Mouse (Mus musculus) embryo, embryonic 10.5 days (tissue): ENCODE results near the gene Pzp.

Experiments used
- DNase-seq: peaks from one replicate; pipeline ENCODE4 v3.0.0-alpha.2; 2015; ENCODE audit warnings: low spot score

Gene Pzp

DNA sequence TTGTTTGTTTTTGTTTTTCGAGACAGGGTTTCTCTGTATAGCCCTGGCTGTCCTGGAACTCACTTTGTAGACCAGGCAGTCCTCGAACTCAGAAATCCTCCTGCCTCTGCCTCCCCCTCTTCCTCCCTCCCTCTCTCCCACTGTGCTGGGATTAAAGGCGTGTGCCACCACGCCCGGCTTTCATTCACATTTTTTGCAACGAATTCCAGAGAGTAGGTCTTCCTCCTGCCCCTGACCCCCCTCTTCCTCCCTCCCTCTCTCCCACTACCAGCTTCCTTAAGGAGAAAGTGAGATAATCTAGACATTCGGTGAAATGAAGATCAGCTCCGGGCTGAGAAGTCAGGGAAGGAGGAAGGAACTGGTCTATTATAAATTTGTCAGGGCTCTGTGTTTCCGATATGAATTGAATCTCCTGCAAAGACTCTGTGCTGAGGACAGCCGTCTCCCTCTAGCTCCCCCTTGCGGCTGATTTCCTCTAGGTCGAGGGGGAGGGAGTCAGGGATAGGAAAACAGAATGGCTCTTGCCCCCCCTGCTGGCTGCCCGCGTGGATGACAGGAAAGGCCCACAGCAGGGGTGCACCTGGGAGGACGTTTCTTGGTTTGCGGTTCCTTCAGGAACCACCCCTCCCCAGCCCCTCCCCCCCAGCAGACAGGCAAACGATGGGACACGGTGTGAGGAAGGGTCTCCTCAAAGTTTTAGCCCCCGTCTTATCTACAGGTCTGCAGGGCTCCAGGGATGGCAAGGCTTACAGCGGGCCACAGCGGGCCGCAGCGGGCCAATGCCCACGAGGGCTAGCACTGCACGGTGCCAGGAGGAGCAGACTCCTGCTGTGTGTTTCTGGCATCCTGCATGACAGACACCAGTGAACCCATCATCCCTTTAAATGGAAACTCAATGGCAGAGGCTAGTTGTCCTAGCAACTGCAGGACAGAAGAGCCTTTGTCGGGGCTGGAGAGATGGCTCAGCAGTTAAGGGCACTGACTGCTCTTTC is 46.8 kb downstream of the Pzp start:
- DNase-seq: peak; percentile 96

DNA sequence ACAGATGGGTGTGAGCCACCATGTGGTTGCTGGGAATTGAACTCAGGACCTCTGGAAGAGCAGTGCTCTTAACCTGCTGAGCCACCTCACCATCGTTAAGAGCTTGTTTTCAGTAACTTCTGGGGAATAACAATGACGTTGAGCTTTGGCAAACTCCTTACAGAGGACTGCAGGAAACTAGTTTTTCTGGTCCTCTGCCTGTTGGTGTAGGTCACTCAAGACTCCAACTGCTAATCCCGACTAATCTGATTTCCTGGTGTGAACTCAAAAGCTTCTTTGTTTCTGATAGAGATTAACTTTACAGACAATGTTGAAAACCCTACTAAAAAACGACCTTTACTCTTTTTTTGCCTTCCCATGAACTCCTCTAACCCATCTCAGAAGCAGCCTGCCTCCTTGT is 49.0 kb downstream of the Pzp start:
- DNase-seq: no peak

DNA sequence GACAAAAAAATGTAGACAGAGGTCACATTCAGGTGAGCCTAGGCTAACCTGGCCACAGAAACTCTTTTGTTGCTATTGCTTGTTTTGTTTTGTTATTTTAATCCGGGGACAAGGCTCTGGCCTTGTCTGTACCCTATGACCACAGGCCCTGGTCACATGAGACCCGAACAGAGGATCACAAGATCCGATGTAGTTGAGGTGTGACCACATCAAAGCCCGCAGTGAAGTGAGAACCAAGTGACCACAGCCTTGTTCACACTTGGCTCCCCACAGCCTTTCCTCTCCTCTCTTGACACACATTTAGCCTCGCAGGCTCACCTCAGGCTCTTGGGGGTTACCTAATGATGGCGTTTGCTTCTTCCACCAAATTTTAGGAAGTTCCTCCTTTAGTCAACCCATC is 52.4 kb downstream of the Pzp start:
- no peak for DNase-seq

DNA sequence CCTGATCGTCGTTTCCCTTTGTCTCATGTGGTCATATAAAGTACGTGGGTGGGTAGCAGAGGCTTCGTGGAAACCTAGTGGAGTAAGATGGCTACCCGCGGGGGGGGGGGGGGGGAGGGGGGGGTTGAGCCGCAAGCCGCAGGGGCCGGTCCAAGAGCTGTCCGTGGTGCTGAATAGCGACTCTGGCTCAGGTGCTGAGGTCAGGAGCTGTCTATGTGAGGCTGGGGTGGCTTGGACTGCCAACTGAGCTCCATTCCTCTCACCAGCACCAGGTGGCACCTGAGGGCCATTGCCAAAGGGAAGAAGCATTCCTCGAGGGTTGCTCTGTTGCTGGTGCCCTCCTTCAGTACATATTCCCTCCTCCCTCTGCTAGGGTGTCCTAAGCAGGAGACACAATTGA is 57.1 kb downstream of the Pzp start:
- DNase-seq: peak; percentile 69

DNA sequence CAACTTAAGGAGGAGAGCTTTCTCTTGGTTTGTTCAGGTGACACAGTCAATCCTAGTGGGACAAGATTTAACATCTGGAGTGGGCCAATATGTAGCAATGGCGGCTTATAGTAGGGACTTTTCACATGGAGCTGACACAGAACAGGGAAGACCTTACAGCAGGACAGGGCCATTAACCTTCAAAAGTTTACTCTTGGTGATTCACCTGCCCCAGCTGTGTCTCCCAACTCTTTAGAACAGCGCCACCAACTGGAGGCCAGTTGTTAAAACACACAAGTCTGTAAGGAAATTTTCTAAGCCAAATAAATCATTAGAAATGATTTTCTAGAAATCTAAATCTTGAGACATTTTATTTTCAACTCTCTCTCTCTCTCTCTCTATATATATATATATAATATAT is 59.2 kb downstream of the Pzp start:
- DNase-seq: no peak

DNA sequence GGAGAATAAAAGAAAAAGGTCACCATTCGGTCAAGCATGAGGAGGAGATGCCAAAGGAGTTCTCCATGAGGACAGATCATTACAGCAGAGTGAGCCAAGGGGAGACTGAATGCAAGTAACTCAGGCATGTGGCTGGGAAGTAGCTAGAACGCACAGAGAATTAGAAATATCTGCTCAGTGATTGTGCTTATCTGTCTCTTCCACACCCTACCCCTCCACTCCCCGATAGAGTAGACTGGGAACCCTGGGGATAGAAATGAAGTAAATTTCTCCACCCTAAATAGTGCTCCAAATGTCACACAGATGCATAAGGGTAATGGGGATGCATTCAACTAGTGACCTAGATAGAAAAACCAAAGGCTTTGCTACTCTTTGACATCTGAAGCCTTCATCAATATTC is 60.0 kb downstream of the Pzp start:
- no peak for DNase-seq

DNA sequence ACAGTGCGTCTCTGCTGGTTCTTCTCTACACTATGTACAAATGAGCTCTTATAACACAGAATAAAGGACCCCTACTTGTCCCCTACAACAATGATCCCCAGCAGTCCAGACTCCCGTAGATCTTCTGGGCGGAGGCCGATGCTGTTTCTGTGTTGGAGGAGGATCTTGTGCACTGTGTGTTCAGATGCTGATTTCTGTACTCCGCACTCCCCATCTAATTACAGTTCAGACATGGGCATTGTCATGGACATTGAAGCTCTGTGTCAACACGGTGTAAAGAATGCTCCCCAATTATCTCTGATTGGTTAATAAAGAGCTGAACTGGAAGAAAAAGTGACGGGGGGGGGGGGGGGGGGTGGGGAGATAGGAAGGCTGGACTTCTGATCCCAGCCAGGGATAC is 60.5 kb downstream of the Pzp start:
- DNase-seq: no peak

DNA sequence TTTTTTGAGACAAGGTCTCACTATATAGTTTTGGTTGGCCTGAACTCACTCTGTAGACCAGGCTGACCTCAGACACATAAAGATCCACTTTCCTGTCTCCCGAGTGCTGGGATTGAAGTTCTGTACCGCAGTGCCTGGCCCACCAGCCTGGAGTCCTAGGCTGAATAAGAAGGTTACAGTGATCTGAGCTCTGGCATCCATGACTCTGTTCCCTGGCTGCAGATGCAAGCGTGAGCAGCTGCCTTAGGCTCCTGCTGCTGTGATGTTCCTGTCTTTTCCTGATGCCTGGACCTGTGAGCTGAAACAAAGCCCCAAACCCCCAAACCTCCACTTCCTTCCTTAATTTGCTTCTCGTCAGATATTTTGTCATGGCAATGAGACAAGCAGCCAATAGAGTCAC is 61.5 kb downstream of the Pzp start:
- no peak for DNase-seq

DNA sequence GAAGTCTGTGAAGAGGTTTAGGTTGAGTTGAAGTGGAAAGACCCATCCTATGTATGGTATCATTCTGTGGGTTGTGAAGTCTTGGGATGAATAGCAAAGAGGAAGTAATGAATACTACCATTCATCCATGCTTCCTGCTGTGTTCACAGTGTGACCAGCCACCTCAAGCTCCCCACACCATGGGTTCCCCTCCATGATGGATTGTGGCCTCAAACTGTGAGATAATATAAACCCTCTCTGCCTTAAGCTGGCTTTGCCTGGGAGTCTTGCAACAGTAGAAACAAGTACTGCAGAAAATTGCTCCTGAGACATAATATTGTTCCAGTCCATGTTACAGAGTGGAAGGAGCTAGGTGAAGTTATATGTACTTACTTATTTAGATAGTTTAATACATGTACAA is 64.9 kb downstream of the Pzp start:
- no peak for DNase-seq

DNA sequence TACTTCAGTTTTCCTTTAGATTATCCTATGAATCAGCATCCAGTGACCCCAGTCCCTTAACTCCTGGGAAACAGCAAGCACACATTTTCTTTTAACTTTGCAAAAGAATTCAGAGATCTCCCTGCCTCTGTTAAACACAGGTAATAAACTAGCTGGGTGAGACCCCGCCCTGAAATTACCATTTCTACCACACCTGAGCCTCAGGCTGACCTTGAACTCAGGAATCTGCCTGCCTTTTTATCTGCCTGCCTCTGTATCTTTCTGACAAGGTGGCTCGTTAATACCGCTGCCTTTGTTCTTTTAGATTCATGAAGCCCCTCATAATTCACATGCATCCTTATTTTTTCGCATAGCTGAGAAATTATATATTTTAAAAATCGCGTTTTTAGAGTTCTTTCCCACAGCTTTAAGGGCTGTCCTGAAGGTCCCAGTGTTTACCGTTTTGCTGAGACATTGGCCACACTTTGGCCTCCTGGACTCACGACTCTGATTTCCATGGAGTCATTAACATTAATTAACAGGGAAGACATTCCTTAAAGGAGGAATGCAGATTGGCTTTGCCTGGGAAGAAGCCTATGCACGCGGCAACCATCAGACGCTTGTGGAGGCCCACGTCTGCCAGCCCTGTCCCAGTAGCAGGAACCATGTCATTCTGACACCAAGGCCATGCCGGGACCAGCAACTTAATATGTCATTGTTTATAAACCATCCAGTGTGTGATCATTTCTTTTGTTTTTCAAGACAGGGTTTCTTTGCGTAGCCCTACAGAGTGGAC is 65.6 kb downstream of the Pzp start:
- DNase-seq: no peak

DNA sequence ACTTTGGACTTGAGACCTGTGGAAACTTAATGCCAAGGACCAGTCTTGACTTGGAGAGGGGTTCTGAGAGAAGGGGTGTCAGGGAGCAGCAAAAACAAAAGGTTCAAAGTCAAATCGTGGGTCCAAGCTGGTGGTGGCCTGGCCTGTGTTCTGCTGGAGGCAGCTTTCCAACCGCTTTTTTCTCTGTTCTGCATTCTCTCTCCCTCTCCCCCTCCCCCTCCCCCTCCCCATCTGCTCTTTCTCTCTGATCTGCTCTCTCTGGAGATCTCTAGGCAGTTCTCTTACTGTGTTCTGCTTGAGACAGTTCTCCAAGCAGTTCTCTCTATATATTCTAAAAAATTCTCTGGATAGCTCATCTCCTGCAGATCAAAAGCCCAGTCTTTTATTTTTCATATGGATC is 66.2 kb downstream of the Pzp start:
- no peak for DNase-seq

DNA sequence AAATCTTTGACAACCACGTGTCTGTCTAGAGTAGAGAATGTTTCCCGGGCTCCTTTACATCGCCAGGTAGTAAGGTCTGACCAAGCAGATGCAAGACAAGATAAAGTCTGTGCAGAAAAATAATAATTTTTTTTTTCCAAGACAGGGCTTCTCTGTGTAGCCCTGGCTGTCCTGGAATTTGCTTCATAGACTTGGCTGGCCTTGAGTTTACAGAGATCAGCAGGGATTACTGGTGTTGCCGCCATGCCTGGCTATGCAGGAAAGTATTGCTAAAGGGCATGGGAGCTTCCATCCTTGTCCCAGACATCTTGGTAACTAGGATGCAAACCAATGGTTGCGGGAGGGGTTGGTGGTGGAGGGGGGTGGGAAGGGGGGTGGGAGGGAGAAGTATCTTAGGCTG is 69.3 kb downstream of the Pzp start:
- no peak for DNase-seq

DNA sequence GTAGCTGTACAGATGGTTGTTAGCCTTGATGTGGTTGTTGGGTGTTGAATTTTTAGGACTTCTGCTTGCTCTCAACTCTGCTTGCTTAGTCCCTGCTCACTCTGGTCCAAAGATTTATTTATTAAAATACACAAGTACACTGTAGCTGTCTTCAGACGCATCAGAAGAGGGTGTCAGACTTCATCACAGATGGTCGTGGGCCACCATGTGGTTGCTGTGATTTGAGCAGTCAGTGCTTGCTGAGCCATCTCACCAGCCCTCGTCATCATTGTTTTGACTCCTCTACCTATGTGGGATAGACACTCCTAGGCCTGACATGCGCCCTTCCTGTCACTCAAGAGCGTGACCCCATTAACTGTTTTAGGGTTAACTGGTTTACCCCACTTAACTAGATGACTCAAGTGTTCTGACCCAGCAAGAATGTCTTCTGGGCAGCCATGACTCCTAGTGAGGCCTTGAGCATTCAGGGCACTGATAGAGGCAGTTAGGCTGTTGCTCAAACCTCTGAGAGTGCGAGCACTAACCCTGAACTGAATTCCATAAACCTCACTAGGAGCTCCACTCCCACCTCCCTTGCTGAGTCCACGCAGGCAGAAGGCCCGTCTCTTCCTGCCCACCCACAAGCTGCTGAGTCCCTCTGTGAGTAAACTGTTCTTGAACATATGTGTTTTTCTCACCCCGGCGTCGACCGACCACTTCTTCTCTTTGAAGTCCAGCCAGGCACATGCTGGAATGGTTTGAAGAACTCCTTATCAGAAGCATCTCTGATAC is 70.5 kb downstream of the Pzp start:
- DNase-seq: no peak

DNA sequence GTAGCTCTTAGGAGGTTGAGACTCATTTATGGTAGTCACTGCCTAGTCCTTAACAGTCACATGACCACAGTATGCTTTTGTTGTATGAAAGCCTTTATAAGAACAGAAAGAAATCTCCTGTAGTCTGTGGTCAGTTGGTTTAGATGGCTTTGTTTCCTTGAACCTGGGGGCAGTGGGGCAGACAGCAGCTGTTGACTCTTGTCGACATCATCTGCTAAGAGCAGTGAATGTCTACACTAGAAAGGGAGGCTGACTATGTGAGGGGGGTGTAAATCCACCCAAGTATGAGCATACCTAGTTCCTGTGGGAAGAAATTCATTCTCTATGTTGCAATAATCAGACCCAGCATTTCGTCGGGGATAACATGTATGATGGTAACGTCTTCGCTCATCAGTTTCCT is 79.5 kb downstream of the Pzp start:
- DNase-seq: no peak

DNA sequence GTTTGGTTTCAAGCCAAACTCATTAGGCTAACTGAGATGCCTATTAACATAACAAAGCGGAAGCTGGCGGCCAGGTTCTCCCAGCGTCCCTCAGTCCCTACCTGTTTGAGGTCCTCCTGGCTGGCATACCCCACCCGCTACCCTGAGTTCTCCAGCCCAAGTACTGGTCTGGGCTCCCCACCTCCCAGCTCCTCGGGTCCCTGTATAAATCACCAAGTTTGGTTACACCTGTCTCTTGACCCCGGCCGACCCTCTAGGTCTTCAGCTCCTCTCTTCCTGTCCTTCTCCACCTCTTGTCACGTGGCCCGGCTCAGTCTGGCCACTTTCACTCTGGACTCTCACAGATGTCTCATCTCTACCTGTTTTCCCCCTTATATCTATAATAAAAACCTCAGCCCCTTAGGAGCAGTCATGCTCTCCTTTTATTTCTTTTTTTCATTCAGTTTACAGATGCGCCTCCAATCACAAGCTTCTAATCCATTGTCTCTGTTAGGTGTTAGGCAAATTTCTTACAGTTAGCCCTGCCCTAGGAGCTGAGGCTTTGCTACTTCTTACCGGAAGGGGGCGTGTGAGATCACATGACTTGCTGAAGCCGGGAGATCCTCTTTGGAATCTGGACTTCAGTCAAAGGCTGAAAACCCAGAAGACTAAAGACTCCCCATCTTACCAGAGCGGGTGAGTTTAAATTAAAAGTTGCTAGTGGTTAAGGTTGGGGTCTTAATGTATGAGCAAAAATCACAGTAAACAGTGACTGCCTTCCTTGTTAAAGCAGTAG is 80.6 kb downstream of the Pzp start:
- peak; percentile 79 for DNase-seq

DNA sequence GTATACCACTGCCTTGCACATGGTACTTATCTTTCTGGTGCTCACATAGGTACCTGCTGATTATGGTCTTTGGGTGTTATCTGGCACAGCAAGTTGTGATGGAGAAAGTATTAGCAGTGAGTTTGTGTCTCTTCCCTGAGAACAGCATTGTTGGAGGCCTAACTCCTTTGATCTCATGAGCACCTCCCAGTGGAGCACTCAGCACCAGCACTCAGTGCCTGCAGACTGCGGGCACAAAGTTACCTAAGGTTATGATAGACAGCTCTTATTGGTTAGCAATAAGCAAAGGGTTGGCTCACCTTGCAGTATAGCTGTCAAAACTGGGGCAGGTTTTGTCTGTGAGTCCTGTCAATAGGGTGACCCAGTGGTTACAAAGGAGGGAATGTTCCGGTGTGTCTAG is 86.3 kb downstream of the Pzp start:
- no peak for DNase-seq

DNA sequence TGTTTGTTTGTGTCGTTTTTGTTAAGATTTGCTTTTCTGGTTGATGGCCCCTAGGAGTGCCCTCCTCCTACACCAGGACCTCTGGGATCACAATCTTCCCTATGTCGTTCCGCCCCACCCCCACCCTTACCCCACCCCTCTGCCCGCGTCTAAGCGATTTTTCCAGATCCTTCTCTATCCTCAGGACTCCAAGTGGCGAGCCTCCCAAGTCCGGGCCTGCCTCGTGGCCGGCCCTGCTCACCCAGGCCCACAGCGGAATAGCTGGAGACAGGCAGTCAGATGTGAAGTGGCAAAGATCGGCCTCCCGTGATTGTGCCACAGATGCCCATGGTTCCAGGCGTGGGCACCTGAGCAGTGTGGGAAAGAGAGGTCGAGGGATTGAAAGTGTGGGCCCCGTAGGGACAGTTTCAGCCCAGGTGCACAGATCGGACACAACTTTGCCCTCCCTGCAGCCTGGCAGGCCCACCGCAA is 87.6 kb downstream of the Pzp start:
- no peak for DNase-seq

DNA sequence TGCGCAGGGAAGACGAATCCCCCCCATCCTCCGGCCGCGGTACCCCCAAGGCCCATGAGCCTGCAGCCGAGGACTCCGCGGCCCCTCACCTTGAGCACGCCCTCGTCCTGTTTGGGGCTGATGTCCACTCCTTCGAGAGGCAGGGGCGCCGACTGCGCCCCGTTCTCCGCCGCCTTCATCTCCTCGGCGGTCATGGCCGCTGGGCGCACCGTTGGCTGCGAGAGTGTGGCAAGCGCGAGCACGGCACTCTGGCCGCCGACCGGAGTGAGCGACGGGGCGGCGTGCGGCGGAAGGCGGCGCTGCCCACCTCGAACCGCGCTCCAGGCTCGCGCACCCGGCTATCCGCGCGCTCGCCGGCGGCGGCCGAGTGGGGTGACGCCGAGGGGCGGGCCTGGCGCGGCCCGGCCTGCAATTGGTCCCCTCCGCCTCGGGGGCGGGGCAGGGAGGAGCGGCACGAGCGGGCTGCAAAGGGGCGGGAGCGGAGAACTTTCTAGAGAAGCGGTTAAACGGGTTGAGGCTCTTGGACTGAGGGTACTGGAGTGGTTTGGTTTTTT is 88.1 kb downstream of the Pzp start, which contains the start of gene Fkbp4:
Gene Fkbp4 (minus strand): TSS at position 361 of the 554 bp plus-strand sequence.
- DNase-seq: peak; percentile 96

DNA sequence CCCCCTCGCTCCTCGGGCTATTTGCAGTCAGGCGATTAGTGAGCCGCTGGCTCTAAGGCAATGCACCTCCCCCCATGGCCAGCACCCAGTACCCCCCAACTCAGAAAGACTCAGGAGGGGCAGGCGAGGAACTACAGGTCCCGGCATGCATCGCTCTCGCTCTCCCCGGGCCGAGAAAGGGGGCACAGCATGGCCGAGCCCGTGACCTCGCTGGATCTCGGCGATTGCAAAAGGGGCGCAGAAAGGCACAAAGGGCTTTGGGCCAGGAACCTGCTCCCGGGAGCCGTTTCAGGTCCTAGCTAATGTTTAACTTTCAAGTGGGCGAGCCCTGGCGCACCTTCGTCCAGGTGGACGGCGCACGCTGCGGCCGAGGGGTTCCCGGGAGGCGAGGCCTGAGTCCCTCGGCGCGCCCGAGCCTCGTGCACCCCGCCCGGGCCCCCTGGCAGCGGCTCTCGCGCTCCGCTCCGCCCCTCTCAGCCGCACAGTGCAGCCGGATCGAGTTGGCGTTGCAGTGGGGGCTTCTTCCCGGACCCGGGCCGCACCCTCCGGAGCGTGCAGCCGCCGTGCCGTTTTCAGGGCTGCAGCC is 88.7 kb downstream of the Pzp start:
- DNase-seq: peak; percentile 78

DNA sequence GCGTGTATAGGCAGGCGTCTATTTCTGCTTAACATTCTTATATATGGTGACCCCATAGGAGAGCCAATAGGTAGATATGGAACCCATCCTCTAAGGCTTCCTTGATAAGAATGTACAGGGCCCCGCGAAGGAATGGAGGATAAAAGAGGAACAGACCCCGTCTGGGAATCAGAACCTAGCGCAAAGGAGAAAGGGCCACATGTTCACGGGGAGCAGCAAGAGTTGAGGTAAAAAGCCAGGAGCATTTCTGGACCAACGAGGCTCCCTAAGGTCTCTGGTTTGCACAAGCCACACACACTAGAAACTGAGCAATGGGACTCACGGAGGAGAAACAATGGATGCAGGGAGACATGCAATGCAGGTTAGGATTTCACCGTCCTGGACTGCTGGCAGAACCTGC is 89.2 kb downstream of the Pzp start:
- no peak for DNase-seq
